Mouse (Mus musculus) CH12F3 (cell line): ENCODE data around the gene Gm20741.

ENCODE experiments used
- in situ Hi-C: fragments of 300-500 bp; cut with MboI; formaldehyde crosslinking; loops from 2 replicates; pipeline ENCODE4 v1.14.3; 2020; ENCODE audit warnings: low sequenced_read_pairs

The Gm20741 gene

GRCm38 (mm10) chr16:88811827-88812226, at the start of gene Gm20741:
Gene Gm20741 (minus strand): TSS chr16:88812220.
- in situ Hi-C loops = no loop called here

- in situ Hi-C loops = no loop called here
Measured at GRCm38 (mm10) chr16:88851450-88851849, 39.4 kb upstream of the Gm20741 start.

GRCm38 (mm10) chr16:88848558-88848957, 36.5 kb upstream of the Gm20741 start:
- in situ Hi-C loops = no loop called here

GRCm38 (mm10) chr16:88847363-88847762, 35.3 kb upstream of the Gm20741 start:
- in situ Hi-C loops = no loop called here

- in situ Hi-C loops = no loop called here
Measured at GRCm38 (mm10) chr16:88826978-88827377, 15.0 kb upstream of the Gm20741 start.

GRCm38 (mm10) chr16:88826095-88826652, 14.2 kb upstream of the Gm20741 start, which contains the start of gene Krtap14:
Gene Krtap14 (minus strand): TSS chr16:88826145.
- in situ Hi-C loops = no loop called here

- in situ Hi-C loops = no loop called here
Measured at GRCm38 (mm10) chr16:88823736-88824135, 11.7 kb upstream of the Gm20741 start.

GRCm38 (mm10) chr16:88820066-88820465, 8.0 kb upstream of the Gm20741 start, which contains the start of gene Krtap15:
Gene Krtap15 (plus strand): TSS chr16:88820215.
- in situ Hi-C loops = no loop called here

- in situ Hi-C loops = no loop called here
Measured at GRCm38 (mm10) chr16:88786786-88787185, 25.2 kb downstream of the Gm20741 start.

GRCm38 (mm10) chr16:88777596-88777995, 34.4 kb downstream of the Gm20741 start, which contains the start of gene Gm5965:
Gene Gm5965 (plus strand): TSS chr16:88777896.
- in situ Hi-C loops = no loop called here

GRCm38 (mm10) chr16:88774106-88774505, 37.9 kb downstream of the Gm20741 start, which contains the start of gene 2310057N15Rik:
Gene 2310057N15Rik (minus strand): TSS chr16:88774206.
- in situ Hi-C loops = no loop called here
